Mouse (Mus musculus) layer of hippocampus, adult 9-11 months (tissue): ENCODE results near the gene Atp5d.
A peak's percentile ranks its signal among the peaks of the same experiment; 100 is the strongest.
"Not testable (repeated sequence)": the region's sequence is repeated elsewhere in the genome, so short reads cannot be mapped to it uniquely, and the experiment has no call there.

Experiments used
- DNase-seq: peaks from one replicate; pipeline ENCODE4 v3.0.0; 2022

The Atp5d gene

DNA sequence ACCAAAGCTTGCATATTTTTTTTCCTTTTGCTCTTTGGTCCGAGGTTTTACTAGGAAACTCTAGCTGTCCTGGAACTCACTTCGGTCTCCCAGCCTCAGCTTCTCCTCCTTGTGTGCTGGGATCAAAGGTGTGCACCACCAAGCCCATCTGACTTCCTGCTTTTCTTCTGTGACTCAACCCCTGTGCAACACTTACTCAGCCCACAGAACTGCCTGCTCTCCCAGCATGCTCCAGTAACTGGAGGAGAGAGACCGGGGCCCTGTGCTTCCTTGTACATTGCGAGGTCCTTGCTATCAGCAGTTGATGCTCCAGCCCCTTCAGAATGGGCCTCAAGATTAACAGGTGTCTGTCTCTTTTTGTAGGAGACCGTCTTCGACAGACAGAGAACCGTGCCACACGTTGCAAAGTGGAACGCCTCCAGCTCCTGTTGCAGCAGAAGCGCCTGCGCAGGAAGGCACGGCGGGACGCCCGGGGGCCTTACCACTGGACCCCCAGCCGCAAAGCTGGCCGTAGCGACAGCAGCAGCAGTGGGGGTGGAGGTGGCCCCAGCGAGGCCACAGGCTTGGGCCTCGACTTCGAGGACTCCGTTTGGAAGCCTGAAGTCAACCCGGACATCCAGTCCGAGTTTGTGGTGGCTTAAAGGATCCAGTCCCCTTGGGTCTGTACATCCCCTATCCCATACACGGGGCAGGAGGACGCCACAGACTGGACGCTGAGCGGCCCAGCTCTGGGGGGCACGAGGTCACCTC is 17.7 kb downstream of the Atp5d start:
- DNase-seq = no peak

DNA sequence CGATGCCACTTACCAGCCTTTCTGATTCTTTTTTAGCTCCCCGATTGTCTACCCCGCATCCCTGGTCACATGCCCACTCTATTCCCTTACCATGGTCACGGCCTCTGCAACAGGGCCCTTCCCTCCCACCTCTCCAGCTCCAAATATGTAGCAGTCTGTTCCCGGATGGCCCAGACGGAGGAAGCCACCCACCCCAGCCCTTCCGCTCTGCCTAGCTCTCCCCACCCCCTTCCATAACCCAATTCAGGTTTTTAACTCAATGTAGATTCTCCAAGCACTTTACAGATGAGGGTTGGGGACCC is 18.3 kb downstream of the Atp5d start:
- no peak for DNase-seq

DNA sequence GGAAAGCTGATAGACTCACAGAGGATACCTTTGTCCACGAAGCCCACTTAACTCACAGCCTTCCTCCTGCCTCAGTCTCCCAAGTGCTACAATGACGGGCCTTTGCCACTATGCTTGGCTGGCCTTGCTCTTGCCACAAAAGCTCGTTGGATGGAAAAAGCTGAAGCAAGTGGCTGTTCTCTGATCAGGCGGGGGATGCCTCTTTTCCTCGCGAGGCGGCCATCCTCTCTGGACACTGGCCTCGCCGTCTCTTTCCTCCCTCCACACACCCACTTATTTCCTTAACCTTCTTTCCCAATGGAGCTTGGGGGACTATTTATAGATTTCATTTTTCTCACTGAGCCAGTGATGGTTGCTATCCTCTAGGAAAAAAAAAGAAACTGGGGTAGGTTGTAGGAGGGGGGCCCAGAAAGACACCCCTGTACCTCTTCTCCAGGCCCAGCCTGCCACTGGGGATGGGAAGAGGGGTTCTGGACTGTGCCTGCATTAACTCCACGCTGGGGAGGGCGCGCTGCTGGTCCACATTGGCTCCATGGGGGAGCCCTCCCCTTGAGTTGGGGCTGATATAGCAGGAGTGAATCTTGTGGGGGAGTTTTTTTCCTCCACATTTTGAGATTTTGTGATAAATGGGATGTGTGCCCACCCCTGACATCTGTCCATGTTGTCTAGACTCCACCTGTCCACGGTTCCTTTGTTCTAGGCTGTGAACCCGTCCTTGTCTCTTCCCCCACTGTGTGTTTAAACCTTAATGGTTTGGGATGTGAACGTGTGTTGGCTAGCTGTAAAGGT is 18.9 kb downstream of the Atp5d start:
- no peak for DNase-seq

GRCm38 (mm10) chr10:80158307-80158986 is 20.0 kb downstream of the Atp5d start:
- DNase-seq = no peak

- DNase-seq = peak; percentile 67
Measured at GRCm38 (mm10) chr10:80159021-80159560, 20.7 kb downstream of the Atp5d start.

- peak; percentile 99 for DNase-seq
Measured at GRCm38 (mm10) chr10:80159561-80160454, 21.4 kb downstream of the Atp5d start.

GRCm38 (mm10) chr10:80160455-80161371 is 22.3 kb downstream of the Atp5d start:
- peak; percentile 61 for DNase-seq

DNA sequence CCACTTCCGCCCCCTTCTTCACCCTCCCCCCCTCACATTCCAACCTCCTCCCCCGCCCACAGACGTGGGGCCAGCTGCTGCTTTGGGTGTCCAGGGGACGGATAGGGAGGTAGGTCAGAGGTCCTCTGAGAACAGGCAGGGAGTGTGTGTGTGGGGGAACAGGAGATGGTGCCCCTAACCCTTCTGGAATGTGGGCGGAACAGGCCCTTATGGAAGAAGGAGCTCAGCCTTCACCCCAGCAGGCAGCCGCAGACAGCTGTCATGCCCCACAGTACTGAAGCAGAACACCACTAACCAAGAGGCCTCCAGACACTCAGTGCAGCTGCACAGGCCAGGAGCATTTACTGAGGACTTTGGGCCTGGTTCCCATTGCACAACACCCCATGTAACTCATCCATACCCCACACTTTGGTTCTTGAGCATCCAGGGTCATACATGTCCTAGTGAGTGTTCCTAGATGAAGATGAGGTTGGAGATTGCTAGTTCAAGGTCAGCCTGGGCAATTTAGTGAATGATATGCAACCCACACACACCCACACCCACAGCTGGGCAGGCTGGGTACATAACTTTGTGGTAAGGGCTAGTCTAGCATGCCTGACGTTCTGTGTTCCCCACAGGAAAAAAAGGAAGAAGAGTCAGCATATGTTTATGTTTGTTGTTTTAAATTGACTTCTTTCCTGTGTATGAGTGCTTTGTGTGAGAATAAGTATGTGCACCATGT is 23.2 kb downstream of the Atp5d start:
- no peak for DNase-seq

DNA sequence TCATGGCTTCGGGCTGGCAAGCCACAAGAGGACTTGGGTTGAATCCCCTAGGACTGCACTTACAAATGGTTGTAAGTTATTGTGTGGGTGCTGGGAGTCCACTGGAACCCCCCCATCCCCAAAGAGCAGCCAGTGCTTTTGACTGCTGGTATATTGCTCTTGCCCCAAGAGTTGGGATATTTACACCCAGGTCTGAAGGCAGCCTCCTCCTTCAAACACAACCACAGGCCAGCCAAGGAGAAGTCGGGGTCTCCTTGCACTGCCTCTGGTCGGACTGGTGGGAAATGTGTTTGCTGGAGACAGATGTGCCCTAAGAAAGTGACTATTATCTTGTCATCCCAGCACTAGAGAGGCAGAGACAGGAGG is 23.8 kb downstream of the Atp5d start:
- no peak for DNase-seq

- peak; percentile 26 for DNase-seq
Measured at GRCm38 (mm10) chr10:80162716-80163299, 24.4 kb downstream of the Atp5d start.

- peak; percentile 23 for DNase-seq
Measured at GRCm38 (mm10) chr10:80163721-80164120, 25.3 kb downstream of the Atp5d start.

GRCm38 (mm10) chr10:80164161-80164997 is 25.9 kb downstream of the Atp5d start:
- DNase-seq = peak; percentile 49

GRCm38 (mm10) chr10:80164998-80165344 is 26.5 kb downstream of the Atp5d start:
- peak; percentile 96 for DNase-seq

DNA sequence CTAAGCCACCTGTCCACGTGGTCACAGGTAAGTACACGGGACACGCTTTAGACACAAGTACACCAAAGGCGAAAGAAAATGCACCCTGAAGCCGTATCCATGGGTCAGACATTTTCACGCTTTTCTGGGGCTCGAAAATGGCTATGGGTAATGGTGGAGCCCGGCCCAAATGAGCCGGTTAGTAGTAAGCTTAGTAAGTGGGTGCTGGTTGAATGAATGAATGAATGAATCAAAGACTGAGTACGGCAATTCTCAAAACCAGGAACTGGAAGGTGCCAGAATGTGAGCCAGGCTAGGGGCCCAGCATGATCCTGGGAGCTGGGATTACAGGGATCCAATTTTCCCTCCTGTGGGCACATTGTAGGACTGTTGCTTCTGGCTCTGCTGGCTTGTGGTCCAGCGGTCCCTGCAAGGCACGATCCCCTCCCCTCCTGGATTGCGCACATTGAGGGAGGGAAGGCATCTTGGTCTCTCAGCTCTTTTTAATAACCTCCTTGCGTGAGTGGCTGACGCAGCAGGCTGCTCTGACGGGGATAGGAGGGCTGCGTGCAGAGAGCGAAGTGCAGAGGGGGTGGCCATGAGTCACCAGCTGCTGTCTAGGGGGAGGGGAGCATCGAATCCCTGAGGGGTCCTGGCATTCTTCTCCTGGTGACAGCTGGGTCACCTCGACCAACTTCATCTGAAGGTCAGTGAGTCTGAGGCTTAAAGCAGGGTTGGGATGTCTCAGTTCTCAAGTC is 27.1 kb downstream of the Atp5d start, which contains the start of gene Cirbp:
Cirbp (plus strand) TSS at position 594 of the 737 bp plus-strand sequence.
- DNase-seq = peak; percentile 60

GRCm38 (mm10) chr10:80166136-80166535 is 27.7 kb downstream of the Atp5d start:
- DNase-seq = not testable (repeated sequence)

DNA sequence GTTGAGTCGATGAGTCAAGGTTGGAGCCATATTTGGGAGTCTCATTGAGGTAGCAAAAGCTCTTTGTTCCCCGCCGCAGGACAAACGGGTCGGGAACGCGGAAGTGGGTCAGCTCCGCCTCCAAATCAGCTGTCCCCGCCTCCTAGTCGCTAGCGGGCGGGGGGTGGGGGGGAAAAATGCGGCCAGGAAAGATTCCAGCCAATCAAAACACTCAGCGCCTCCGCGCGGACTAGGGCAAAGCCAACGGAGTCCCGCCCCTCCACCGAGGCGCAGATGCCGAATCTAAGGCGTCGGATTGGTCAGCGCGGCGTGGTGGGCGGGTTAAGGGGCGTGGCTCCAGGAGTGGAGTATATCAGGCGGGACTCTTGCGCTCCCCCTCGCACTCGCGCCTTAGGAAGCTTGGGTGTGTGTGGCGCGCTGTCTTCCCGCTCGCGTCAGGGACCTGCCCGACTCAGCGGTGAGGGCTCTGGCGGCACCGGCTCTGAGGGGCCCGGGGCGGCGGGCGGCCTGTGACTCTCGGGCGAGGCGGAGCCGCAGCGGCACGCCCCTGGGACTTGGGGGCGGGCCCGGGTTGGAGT is 29.1 kb downstream of the Atp5d start:
- DNase-seq = peak; percentile 97

DNA sequence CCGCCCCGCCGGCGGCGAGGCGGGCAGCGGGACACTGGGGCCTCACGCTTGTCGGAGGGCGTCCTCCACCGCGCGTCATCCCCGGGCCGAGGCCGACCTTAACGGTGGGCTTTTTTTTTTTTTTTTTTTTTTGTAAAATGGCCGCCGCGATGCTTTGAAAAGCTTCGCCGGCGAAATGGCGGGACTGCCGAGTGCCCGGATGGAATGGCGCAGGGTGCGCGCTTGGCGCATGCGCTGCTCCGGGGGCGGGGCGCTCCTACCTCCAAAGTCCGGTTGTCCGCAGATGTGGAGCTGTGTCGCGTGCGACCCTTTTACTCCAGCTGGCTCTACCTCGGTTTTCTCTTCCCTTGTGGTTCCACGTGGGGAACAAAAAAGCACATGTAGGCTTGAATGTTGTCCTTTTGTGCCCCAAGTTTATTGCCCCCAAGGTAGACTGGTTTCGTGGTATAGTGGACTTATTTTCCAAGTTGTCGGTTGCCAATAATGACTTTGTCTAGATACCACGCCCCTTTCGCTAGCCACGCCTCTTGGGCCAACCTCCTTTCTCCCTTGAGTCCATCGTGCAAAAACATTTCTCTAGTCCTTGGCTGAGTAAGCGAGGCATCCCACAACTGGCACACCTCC is 29.7 kb downstream of the Atp5d start:
- DNase-seq = peak; percentile 91

GRCm38 (mm10) chr10:80169070-80169469 is 30.6 kb downstream of the Atp5d start:
- DNase-seq = no peak
